Mouse (Mus musculus) olfactory bulb, adult 2 months (tissue): ENCODE results near the gene Gpnmb. TPM values are rescaled to one million over a fixed set of nuclear protein-coding genes. Genes with fewer than 3 reads are reported as not detected.

ENCODE experiments used
- H3K27ac ChIP-seq: fragments of 200-500 bp; 2 replicates; pipeline ENCODE4 v1.5.1; 2012; ENCODE audit warnings: low read depth, low read length; ENCODE audit not compliant: insufficient read depth
- H3K4me1 ChIP-seq: fragments of 200-500 bp; 2 replicates; pipeline ENCODE4 v1.6.1; 2012; ENCODE audit warnings: low read length; ENCODE audit not compliant: control insufficient read depth, insufficient read depth
- H3K4me3 ChIP-seq: fragments of 200-500 bp; 2 replicates; pipeline ENCODE4 v1.5.1; 2012; ENCODE audit warnings: mild to moderate bottlenecking, low read depth, low read length, moderate library complexity; ENCODE audit not compliant: insufficient read depth
- CTCF ChIP-seq: fragments of 200-500 bp; IDR thresholded peaks from 2 replicates; pipeline ENCODE4 v1.5.1; 2012; ENCODE audit warnings: low read depth, mild to moderate bottlenecking, low read length, moderate library complexity; ENCODE audit not compliant: insufficient read depth
- POLR2A ChIP-seq: fragments of 200-500 bp; IDR thresholded peaks from 2 replicates; pipeline ENCODE4 v1.6.1; 2012; ENCODE audit warnings: mild to moderate bottlenecking, low read depth, low read length, moderate library complexity; ENCODE audit not compliant: insufficient read depth
- WGBS: fragments of 180-500 bp; shearing (Covaris S2); methylation state at CpG from one replicate; pipeline ENCODE4 v1.1.7; 2018; 5-methylcytosine and 5-hydroxymethylcytosine counted together
- polyA plus RNA-seq: library from polyadenylated mRNA; stranded (reverse); fragments of >200 nt; gene quantifications from 2 replicates; pipeline ENCODE4 v1.2.4, GENCODE M21; 2012; ENCODE audit warnings: low replicate concordance; ENCODE audit not compliant: missing spikeins, insufficient read depth, insufficient read length

Gene Gpnmb
- polyA plus RNA-seq, 1 experiment, result not detected

DNA sequence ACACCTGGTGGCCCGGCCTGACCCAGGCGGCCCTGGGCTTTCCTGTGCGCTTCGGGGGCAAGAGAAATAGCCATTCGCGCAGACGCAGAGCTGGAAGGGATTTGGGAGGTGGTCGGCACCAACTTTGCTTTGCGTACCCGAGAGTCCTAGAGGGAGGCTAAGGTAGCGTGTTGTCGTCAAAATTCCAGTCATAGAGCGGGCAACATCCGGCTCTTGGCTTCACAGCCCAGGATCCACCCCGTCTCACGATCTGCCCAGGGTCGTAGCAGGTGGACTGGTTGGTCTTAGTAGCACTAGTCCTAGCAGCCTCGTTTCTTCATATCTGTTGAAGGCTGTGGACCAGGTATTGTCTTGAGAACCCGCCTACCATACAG is 37.8 kb downstream of the Gpnmb start:
- WGBS, result under 1% methylated on average over 19 of the region's 19 CpGs
- Histone ChIP-seq H3K27ac (no peak overlapping the region), H3K4me3 (peak overlapping the region; percentile 75), H3K4me1 (peaks cover 3% of the 10 kb centered on the region; the same call in 1 of the 2 replicates)
- TF ChIP-seq CTCF, result no peak

DNA sequence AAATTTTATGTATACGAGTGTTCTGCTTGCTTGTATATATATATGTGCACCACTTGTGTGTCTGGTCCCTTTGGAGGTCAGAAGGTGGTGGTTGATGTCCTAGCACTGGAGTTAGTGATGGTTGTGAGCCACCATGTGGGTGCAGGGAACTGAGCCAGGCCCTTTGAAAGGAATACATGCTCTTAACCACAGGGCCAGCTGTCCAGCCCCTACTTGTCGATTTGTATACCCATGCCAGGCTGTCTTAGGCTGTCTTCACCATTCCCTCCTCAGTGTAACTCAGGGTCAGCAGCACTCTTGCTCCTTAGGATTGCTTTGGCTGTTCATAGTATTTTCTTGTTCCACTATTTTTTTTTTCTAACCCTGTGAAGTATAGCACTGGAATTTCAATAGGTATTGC is 41.5 kb downstream of the Gpnmb start:
- 66% methylated on average over 2 of the region's 2 CpGs for WGBS
- H3K4me3 ChIP-seq, result no peak overlapping the region
- no peak for TF ChIP-seq CTCF
- TF ChIP-seq POLR2A, result no peak

DNA sequence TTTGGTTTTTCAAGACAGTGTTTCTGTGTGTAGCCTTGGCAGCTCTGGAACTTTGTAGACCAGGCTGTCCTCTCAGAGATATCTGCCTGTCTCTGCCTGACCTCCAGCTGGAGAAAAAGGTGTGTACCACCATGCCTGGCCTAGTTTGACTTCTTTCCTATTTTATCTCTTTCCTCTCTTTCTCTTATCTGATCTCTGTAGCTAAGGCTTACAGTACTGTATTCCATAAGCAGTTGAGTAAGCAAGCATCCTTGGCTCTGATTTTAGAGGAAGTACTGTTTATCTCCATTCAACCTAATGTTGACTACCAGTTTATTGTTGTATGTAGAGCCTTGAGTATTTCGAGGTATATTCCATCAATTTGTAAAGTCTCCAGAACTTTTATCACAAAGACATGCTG is 43.0 kb downstream of the Gpnmb start:
- 89% methylated on average over 1 of the region's 1 CpGs for WGBS
- no peak for TF ChIP-seq POLR2A
- TF ChIP-seq CTCF, result no peak
- H3K4me3 ChIP-seq, result no peak overlapping the region
- no peak overlapping the region for H3K27ac ChIP-seq
- peaks cover 3% of the 10 kb centered on the region; the same call in 1 of the 2 replicates for H3K4me1 ChIP-seq

More for the DNA sequence above, 41.5 kb downstream of the Gpnmb start:
- Histone ChIP-seq H3K4me1 (peaks cover 3% of the 10 kb centered on the region; the same call in 1 of the 2 replicates), H3K27ac (no peak overlapping the region)

DNA sequence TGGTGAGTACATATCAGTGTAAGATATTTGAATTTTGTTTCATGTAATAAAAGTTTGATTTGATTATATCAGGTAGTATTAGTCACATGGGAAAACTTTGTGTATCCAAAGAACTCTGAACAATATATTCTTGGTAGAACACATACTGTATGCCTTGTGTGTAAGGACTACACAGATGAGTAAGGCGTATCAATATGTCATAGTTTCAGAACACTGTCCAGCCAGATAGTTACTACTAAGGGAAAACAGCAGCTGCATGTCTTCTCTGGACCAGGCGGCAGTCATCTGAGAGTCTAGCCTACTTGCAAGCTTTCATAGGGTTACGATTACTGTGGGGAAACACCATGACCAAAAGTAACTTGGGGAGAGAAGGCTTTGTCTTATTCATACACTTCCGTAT is 46.7 kb downstream of the Gpnmb start:
- Histone ChIP-seq H3K4me1 (peaks cover 3% of the 10 kb centered on the region; the same call in 1 of the 2 replicates), H3K27ac (no peak overlapping the region), H3K4me3 (no peak overlapping the region)
- WGBS, result 91% methylated on average over 4 of the region's 4 CpGs
- no peak for TF ChIP-seq CTCF
- no peak for TF ChIP-seq POLR2A

DNA sequence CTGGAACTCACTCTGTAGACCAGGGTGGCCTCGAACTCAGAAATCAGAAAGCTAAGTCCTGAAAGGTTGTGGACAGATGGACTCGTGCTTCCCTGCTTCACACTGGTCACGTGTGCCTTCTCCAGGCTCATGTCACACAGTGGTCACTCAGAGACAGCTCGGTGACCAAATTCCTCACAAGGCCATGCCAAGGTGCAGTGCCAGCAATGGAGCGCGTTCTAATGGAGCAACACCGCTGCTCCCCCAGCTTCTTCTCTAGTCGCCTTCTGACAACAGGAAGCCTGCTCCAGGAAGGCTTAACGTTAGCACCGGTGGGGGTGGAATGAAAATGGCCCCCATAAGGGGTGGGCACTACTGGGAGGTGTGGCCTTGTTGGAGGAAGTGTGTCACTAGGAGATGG is 58.6 kb downstream of the Gpnmb start:
- Histone ChIP-seq H3K4me3 (no peak overlapping the region), H3K4me1 (peaks cover 9% of the 10 kb centered on the region), H3K27ac (no peak overlapping the region)
- WGBS, result 84% methylated on average over 10 of the region's 10 CpGs
- TF ChIP-seq POLR2A, result no peak
- no peak for TF ChIP-seq CTCF

DNA sequence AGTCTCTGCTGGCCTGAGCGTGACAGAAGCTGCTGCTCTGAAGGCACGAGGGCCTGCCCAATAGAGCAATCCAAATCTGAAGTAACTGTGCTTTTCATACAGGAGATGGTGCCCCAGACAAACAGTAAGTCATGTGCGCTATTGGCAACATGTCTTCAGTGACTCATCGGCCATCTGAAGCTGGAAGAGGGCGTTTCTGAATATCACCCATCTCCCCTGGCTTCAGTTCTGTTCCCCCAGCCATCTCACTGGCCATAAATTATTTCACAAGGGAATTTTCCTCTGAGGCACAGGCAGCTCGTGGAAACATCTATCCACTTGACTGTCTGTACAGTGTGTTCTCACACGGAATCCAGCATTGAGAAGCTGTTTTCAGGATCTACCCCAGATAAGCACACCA is 60.1 kb downstream of the Gpnmb start:
- Histone ChIP-seq H3K4me3 (no peak overlapping the region), H3K27ac (no peak overlapping the region), H3K4me1 (peaks cover 9% of the 10 kb centered on the region)
- no peak for TF ChIP-seq CTCF
- no peak for TF ChIP-seq POLR2A
- WGBS, result 42% methylated on average over 7 of the region's 7 CpGs

DNA sequence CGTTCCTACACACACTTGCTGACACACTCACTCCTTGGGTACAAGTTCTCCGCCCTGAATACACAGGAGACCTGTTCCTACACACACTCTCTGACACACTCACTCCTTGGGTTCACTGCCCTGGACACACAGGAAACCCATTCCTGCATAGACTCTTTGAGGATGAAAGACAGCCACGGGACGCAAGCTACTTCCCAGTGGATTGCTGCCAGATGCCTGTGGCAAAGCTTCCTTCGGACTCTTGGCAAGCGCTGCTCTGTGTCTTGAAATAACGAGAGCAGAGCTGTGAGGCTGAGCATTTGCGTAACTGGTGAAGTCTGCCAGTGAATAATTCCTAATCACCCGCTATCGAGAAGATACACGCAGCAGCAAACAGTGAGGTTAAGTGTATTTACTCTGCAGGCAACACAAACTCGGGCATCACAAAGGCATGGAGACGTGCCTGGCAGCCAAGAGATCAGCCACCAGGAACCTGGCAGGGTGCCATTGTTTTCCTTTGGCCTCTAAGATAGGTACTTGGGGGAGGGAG is 60.7 kb downstream of the Gpnmb start:
- 26% methylated on average over 13 of the region's 13 CpGs for WGBS
- TF ChIP-seq CTCF (no peak), POLR2A (no peak)
- peaks cover 9% of the 10 kb centered on the region for H3K4me1 ChIP-seq
- no peak overlapping the region for H3K27ac ChIP-seq
- no peak overlapping the region for H3K4me3 ChIP-seq

DNA sequence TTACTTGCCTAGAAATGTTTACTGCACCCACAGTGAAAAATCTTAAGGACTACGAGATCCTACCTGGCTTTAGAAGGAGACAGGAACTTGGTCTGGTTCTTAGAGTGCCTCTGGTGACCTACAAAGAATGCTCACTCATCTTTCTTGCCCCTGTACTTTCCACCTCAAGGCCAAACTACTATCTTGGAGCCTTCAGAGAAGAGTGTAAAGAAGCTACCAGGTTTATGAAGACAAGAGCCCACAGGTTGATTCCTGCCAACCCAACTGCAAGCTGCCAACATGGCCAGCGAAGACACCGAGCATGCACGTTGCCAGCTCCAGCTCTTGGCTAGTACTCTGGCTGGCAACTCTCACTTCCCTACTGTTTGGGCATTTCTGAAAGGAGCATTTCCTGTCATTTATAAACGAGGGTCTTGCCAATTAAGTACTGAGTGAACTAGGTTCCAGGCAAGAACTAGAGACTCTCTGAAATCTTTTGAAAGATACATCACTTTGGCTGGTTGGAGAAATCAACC is 61.3 kb downstream of the Gpnmb start:
- H3K4me1 ChIP-seq, result peaks cover 9% of the 10 kb centered on the region
- TF ChIP-seq POLR2A (no peak), CTCF (no peak)
- no peak overlapping the region for H3K4me3 ChIP-seq
- no peak overlapping the region for H3K27ac ChIP-seq
- 47% methylated on average over 5 of the region's 5 CpGs for WGBS

DNA sequence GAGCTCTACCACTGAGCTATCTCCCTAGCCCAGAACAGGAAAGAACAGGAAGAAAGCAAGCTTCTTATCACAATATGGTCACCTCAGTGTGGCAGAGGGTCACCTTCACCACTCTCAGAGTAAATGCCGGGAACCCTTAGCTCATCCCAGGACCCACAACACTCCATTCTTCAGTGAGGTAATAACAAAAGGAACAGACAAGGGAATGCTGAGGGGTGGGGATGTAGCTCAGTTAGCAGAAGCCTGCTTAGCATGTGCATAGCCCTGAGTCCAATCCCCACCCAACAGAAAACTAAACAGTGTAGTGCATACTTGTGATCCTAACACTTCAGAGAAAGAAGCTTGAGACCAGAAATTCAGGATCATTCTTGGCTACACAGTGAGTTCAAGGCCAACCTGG is 62.7 kb downstream of the Gpnmb start:
- no peak for TF ChIP-seq CTCF
- TF ChIP-seq POLR2A, result no peak
- Histone ChIP-seq H3K27ac (no peak overlapping the region), H3K4me1 (peaks cover 9% of the 10 kb centered on the region), H3K4me3 (no peak overlapping the region)
- WGBS, result 86% methylated on average over 1 of the region's 1 CpGs

DNA sequence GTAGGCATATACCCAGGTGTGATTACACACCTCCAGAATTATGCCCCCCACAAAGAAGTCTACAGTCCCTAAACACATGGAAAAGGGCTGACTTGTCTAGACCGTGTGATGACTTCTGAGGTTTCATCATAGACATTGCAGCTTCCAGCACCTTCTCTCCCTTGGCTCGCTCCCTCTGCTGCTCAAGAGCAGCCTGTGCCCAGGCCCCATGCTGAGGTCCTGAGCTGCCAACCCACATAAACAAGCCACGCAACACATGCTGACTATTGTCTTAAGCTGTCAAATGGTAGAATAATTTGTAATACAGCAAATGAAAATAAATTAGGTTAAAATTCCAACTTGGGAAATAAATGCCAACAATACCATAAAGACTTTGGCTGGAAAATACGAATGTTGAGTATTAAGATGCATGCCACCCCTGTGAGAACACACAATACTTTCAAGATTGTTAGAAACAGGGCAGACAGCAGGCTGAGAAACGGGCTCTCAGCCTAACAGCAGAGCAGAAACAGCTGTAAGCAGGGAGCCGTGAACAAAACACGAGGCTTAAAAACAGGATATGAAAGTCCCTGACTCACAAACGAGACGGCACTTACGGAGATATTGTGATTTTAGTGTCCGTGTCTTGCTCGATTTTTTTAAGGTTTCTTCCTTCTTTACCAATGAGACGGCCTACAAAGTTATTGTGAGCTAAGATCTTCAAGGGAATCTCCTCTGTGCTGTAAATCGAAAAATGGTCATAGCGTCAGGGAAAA is 70.6 kb downstream of the Gpnmb start:
- H3K4me3 ChIP-seq, result no peak overlapping the region
- H3K27ac ChIP-seq, result no peak overlapping the region
- WGBS, result 76% methylated on average over 15 of the region's 15 CpGs
- no peak for TF ChIP-seq POLR2A
- TF ChIP-seq CTCF, result no peak
- H3K4me1 ChIP-seq, result no peaks in the 10 kb centered on the region
